Mouse (Mus musculus): ENCODE results near the gene Gm9944. TPM values are rescaled to one million over a fixed set of nuclear protein-coding genes. Genes with fewer than 3 reads are reported as not detected.

Gm9944 gene
- polyA plus RNA-seq, 1 experiment from 2014 or later, result not detected

- peak overlapping the region; percentile 15; the same call in 1 of the 2 replicates for H3K9ac ChIP-seq (replicated peaks; ENCODE audit: low read length)
- H3K36me3 ChIP-seq (replicated peaks; ENCODE audit: control insufficient read depth, insufficient read depth, low read depth, low read length), result no peaks in the 10 kb centered on the region
- DNase-seq (ENCODE audit: low spot score) (peak; percentile 66), ATAC-seq (replicated peaks; ENCODE audit: insufficient number of reproducible peaks, low FRiP score, low TSS enrichment, low read depth) (peak; percentile 85)
- WGBS, result 5% methylated on average over 17 of the region's 17 CpGs
- H3K4me1 ChIP-seq (ENCODE audit: control insufficient read depth, insufficient read depth, low read length), result no peaks in the 10 kb centered on the region
- H3K4me3 ChIP-seq (ENCODE audit: low read depth, low read length), result peak overlapping the region; percentile 27; the same call in 1 of the 2 replicates
- no peaks in the 10 kb centered on the region for H3K9me3 ChIP-seq (replicated peaks; ENCODE audit: control insufficient read depth, low read length)
- H3K4me2 ChIP-seq (ENCODE audit: low read depth, low read length), result peak overlapping the region; percentile 43
- H3K27me3 ChIP-seq (ENCODE audit: control insufficient read depth, insufficient read depth, low read length), result no peaks in the 10 kb centered on the region
- no peak overlapping the region for H3K27ac ChIP-seq (replicated peaks; ENCODE audit: low read depth, low read length)
Measured at GRCm38 (mm10) chr4:144404456-144405086, 48.5 kb downstream of the Gm9944 start.

Other genes starting within 250 kb of the Gm9944 start
- not detected in 2 replicates for gene C87977, start 240.0 kb downstream of the Gm9944 start, polyA plus RNA-seq (2014; fragmentation: Nextera tagmentation; extraction: Ambion mirVana)
- gene Pramel5, start 172.8 kb downstream of the Gm9944 start, polyA plus RNA-seq (2014; fragmentation: Nextera tagmentation; extraction: Ambion mirVana), result not detected in 2 replicates
- gene Gm13128, start 123.1 kb downstream of the Gm9944 start, polyA plus RNA-seq (2014; fragmentation: Nextera tagmentation; extraction: Ambion mirVana), result not detected in 2 replicates
- not detected in 2 replicates for gene Gm13119, start 95.4 kb downstream of the Gm9944 start, polyA plus RNA-seq (2014; fragmentation: Nextera tagmentation; extraction: Ambion mirVana)
- not detected in 2 replicates for gene Pramef20, start 75.4 kb downstream of the Gm9944 start, polyA plus RNA-seq (2014; fragmentation: Nextera tagmentation; extraction: Ambion mirVana)
- not detected in 2 replicates for gene Pramef12, start 44.9 kb downstream of the Gm9944 start, polyA plus RNA-seq (2014; fragmentation: Nextera tagmentation; extraction: Ambion mirVana)
- not detected in 2 replicates for gene 1700012P22Rik, start 14.5 kb downstream of the Gm9944 start, polyA plus RNA-seq (2014; fragmentation: Nextera tagmentation; extraction: Ambion mirVana)
- not detected in 2 replicates for gene Aadacl3, start 10.4 kb upstream of the Gm9944 start, polyA plus RNA-seq (2014; fragmentation: Nextera tagmentation; extraction: Ambion mirVana)
- gene 9430007A20Rik, start 66.5 kb upstream of the Gm9944 start, polyA plus RNA-seq (2014; fragmentation: Nextera tagmentation; extraction: Ambion mirVana), result not detected in 2 replicates
- not detected in 2 replicates for gene Gm13124, start 111.8 kb upstream of the Gm9944 start, polyA plus RNA-seq (2014; fragmentation: Nextera tagmentation; extraction: Ambion mirVana)
- gene Aadacl4, start 160.4 kb upstream of the Gm9944 start, polyA plus RNA-seq (2014; fragmentation: Nextera tagmentation; extraction: Ambion mirVana), result not detected in 2 replicates
- gene Gm436, start 233.1 kb upstream of the Gm9944 start, polyA plus RNA-seq (2014; fragmentation: Nextera tagmentation; extraction: Ambion mirVana), result not detected in 2 replicates

All from embryonic facial prominence, embryonic 11.5 days (tissue).